In the genomic region with DNA sequence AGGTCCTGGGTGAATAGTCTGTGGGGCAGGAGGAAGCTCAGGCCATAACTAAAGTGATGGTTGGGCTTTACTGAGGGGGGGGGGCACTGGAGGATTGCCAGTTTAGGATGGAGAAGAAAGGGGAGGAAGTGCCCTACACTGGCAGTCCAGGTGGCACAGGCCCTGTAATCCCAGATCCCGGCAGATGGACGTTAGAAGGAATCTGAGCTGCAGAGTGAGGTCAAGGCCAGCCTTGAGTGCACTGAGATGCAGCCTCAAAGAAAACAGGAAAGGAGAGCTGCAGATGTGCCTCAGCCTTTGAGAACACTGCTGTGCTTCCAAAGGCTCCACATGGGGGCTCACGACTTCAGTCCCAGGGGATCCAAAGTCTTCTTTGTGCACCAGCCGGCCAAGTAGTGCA, we compare ENCODE assay signal across 18 mouse cellular contexts. TPM values are rescaled to one million over a fixed set of nuclear protein-coding genes. Genes with fewer than 3 reads are reported as not detected.
DNase-seq lines count a peak whose midpoint lies in the region; ATAC-seq and TF ChIP-seq lines count a peak whose summit lies in the region.
"Had no signal": no experiment of that assay in that cellular context is flagged by ENCODE, and none has a peak within 500 bp of the region (broad histone marks: within the 10 kb centered on the region; RNA-seq: fewer than 3 reads in every experiment).

No protein-coding gene starts in this region.

- no peak for TF ChIP-seq POLR2A in thymus, adult 2 months (IDR thresholded peaks at IDR 0.05; ENCODE audit: control insufficient read depth, extremely low read depth, insufficient read depth, low read length, poor library complexity)

- peak; percentile 38; the same call in 1 of the 2 replicates for ATAC-seq in embryonic facial prominence, embryonic 14.5 days (ENCODE audit: low read depth)
- ATAC-seq: CD4-positive, CD25-positive, alpha-beta regulatory T cell, adult 4 months; forebrain, embryonic 15.5 days; midbrain, embryonic 16.5 days had no signal

- H3K4me2 ChIP-seq in embryonic facial prominence, embryonic 14.5 days (ENCODE audit: low read depth, low read length), result no peak overlapping the region
- H3K4me2 ChIP-seq: forebrain, embryonic 15.5 days; heart, embryonic 11.5 days; neural tube, embryonic 13.5 days had no signal

- no peaks in the 10 kb centered on the region for H3K27me3 ChIP-seq in embryonic facial prominence, embryonic 14.5 days (replicated peaks; ENCODE audit: control insufficient read depth, insufficient read depth, low read length)
- no peaks in the 10 kb centered on the region for H3K27me3 ChIP-seq in thymus, adult 2 months (ENCODE audit: control insufficient read depth, insufficient read depth, low read length)
- H3K27me3 ChIP-seq: forebrain, embryonic 15.5 days; neural tube, embryonic 13.5 days had no signal

- WGBS in embryonic facial prominence, embryonic 14.5 days, result 39% methylated on average over 4 of the region's 4 CpGs
- WGBS in thymus, adult 2 months, result 67% methylated on average over 4 of the region's 4 CpGs

- H3K36me3 ChIP-seq in embryonic facial prominence, embryonic 14.5 days (ENCODE audit: control insufficient read depth, insufficient read depth, low read length), result no peaks in the 10 kb centered on the region
- H3K36me3 ChIP-seq in thymus, adult 2 months (ENCODE audit: control insufficient read depth, insufficient read depth, low read length), result no peaks in the 10 kb centered on the region
- H3K36me3 ChIP-seq: forebrain, embryonic 15.5 days; neural tube, embryonic 13.5 days had no signal

- no peak overlapping the region for H3K27ac ChIP-seq in embryonic facial prominence, embryonic 14.5 days (replicated peaks; ENCODE audit: low read depth, low read length)
- no peak overlapping the region for H3K27ac ChIP-seq in thymus, adult 2 months (ENCODE audit: control insufficient read depth, insufficient read depth, low read length)
- H3K27ac ChIP-seq: forebrain, embryonic 15.5 days; neural tube, embryonic 13.5 days had no signal

- H3K4me1 ChIP-seq in embryonic facial prominence, embryonic 14.5 days (ENCODE audit: control insufficient read depth, insufficient read depth, low read length), result no peaks in the 10 kb centered on the region
- H3K4me1 ChIP-seq in thymus, adult 2 months (replicated peaks; ENCODE audit: control insufficient read depth, insufficient read depth, low read length), result no peaks in the 10 kb centered on the region

- no peak for TF ChIP-seq CTCF in thymus, adult 2 months (IDR thresholded peaks at IDR 0.05; ENCODE audit: borderline replicate concordance, control insufficient read depth, extremely low read depth, insufficient read depth, low read length, poor library complexity)

- H3K9me3 ChIP-seq in embryonic facial prominence, embryonic 14.5 days (ENCODE audit: control insufficient read depth, low read length), result no peaks in the 10 kb centered on the region
- H3K9me3 ChIP-seq: forebrain, embryonic 15.5 days; neural tube, embryonic 13.5 days had no signal

- no peak overlapping the region for H3K9ac ChIP-seq in embryonic facial prominence, embryonic 14.5 days (ENCODE audit: low read depth, low read length)
- H3K9ac ChIP-seq: forebrain, embryonic 15.5 days; neural tube, embryonic 13.5 days had no signal

- H3K4me3 ChIP-seq in embryonic facial prominence, embryonic 14.5 days (ENCODE audit: low read depth, low read length), result no peak overlapping the region
- no peak overlapping the region for H3K4me3 ChIP-seq in thymus, adult 2 months (ENCODE audit: control insufficient read depth, insufficient read depth, low read length)
- H3K4me3 ChIP-seq: forebrain, embryonic 15.5 days; neural tube, embryonic 13.5 days had no signal

- DNase-seq in cerebellum, postnatal 10 days, result peak; percentile 62 to 65
- no peak for DNase-seq in cerebellum, adult 18-20 months
- DNase-seq in kidney, postnatal 4 days, result peak; percentile 41 to 57
- DNase-seq in kidney, adult 11 months, result no peak
- DNase-seq in NIH3T3 (ENCODE audit: low read depth), result peak; percentile 40
- no peak for DNase-seq in embryonic facial prominence, embryonic 14.5 days (ENCODE audit: low spot score)
- DNase-seq in thymus, adult 2 months, result no peak
- DNase-seq: heart, postnatal 4 days; kidney, postnatal 14 days; layer of hippocampus, postnatal 36 days; lung, postnatal 4 days; right cerebral cortex, adult 18-20 months; thymus, postnatal 25 days had no signal

RNA-seq across cellular contexts. Expression of gene Sertad3, which starts 5.9 kb away (rescaled TPM):
- polyA plus RNA-seq in embryonic facial prominence, embryonic 14.5 days (2014; fragmentation: Nextera tagmentation; extraction: Ambion mirVana), result 31.3 and 31.9 TPM in 2 replicates
- 25.8 and 26.7 TPM in 2 replicates for polyA plus RNA-seq in thymus, adult 2 months (2012; rRNA removed)

RNA-seq across cellular contexts. Expression of gene Sertad1, which starts 19.1 kb away (rescaled TPM):
- polyA plus RNA-seq in embryonic facial prominence, embryonic 14.5 days (2014; fragmentation: Nextera tagmentation; extraction: Ambion mirVana), result 32.6 and 34.7 TPM in 2 replicates
- polyA plus RNA-seq in thymus, adult 2 months (2012; rRNA removed), result 44.9 and 46.4 TPM in 2 replicates

RNA-seq across cellular contexts. Expression of gene Blvrb, which starts 19.9 kb away (rescaled TPM):
- 67.3 and 75.2 TPM in 2 replicates for polyA plus RNA-seq in embryonic facial prominence, embryonic 14.5 days (2014; fragmentation: Nextera tagmentation; extraction: Ambion mirVana)
- polyA plus RNA-seq in thymus, adult 2 months (2012; rRNA removed), result 40.9 and 50.8 TPM in 2 replicates

RNA-seq across cellular contexts. Expression of gene Sptbn4, which starts 20.2 kb away (rescaled TPM):
- 0.39 and 0.40 TPM in 2 replicates for polyA plus RNA-seq in embryonic facial prominence, embryonic 14.5 days (2014; fragmentation: Nextera tagmentation; extraction: Ambion mirVana)
- 0.13 TPM in 2 replicates for polyA plus RNA-seq in thymus, adult 2 months (2012; rRNA removed)

RNA-seq across cellular contexts. Expression of gene Prx, which starts 31.5 kb away (rescaled TPM):
- 2.5 and 2.9 TPM in 2 replicates for polyA plus RNA-seq in embryonic facial prominence, embryonic 14.5 days (2014; fragmentation: Nextera tagmentation; extraction: Ambion mirVana)
- polyA plus RNA-seq in thymus, adult 2 months (2012; rRNA removed), result 2.0 and 2.4 TPM in 2 replicates

Comparison
In these comparisons a context has a peak if more than half of its experiments do, and no peak if none do; other contexts are left out.
1. DNase-seq: peak in cerebellum, postnatal 10 days (2 of 2), kidney, postnatal 4 days (2 of 2) and NIH3T3 (single experiment); none in cerebellum, adult 18-20 months (0 of 2), kidney, adult 11 months (single experiment), embryonic facial prominence, embryonic 14.5 days (single experiment) and thymus, adult 2 months (single experiment).